Mouse (Mus musculus) lung, postnatal 14 days (tissue): ENCODE data around the gene Mr1.

Experiments used
- DNase-seq: peaks from one replicate; pipeline ENCODE4 v3.0.0; 2021

Gene Mr1

DNA sequence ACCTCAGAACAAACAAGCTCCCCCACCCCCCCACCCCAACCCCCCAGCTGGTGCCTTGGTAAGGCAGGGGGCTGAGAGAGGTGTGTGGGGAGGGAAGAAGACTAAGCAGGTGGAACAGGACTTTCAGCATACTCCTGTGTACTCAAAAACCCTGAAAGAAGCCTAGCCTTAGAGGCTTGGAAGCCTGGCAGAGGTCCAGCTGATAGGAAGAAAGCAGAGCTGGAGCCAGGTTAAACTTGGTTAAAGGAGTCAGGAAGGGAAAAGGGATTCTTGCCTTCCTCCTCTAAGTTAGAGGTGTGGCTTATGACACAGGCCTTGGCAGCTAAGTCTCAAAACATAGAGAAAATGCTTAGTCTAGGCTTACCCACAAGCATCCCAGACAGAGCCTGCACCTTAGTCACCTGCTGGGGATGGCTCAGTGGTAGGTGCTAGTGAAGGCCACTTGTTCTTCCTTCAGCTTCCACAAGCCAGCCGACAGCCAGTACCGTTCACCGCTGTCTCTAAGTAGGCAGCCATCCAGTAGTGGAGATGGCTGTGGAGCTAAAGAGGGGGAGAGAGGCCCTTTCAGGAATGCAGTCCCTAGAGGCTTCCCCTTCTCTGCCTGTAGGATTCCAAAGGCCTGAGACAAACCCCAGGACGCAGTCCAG lies 53.3 kb downstream of the Mr1 start:
- peak; percentile 62 for DNase-seq

DNA sequence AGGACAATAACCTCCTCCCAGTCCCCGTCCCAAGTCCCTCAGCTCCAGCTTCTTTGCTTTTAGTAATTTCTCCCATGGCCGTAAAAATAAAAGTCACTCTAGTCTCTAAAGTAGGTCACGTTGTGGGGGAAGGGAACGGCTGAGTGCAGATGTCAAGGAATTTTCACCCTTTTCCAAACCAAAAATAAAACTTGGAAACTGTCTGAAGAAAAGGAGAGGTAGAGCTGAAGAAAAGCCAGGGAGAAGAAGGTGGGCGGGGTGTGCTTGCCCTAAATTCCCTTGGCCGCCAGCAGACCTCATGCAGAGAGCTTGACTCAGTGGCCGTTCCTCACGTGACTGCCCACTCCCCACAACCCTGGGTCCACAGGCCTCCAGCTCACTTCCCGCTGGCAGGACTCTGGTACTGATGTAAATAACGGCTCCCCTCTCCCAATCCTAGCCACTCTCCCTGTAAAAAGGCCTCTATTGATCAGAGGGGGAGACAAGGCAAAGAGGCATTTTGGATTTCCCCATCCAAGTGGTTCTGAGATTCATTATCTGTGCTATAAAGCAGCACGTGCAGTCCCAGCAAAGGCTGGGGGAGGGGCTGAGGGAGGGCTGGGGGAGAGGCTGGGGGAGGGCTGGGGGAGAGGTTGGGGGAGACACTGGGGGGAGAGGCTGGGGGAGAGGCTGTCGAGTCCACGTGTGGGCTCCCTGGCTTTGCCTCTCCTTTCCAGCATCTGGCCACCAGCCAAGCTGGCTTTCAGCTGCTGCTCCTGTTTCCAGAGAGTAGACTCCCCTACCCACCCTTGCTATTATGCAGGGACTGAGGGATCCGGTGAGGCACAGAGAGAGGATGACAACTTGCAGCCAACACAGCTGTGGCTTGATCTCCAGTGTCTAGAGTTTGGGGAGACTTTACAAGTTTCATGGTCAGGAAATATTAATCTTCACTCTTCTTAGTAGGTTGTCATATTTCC lies 54.5 kb downstream of the Mr1 start:
- peak; percentile 53 for DNase-seq

DNA sequence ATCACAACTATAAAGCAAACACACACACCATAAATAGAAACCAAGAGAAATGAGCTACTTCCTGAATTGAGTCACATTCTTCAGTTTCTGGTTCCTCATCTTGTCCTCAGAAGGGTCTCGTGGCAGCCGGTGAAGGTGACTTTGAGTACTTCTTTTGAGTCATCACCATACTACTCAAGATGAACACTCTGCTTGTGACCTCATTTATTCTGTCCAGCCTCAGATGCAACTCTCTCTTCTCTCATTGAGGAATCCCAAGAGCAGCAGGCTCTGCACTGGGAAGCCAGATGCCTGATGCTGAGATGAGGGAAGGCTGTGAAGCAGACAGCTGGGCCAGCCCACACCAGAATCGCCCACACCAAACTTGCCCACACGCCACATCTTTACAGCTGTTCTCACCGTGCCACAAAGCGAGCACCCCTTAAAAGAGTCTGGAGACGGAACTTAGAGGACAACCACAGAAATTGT lies 55.2 kb downstream of the Mr1 start:
- no peak for DNase-seq

DNA sequence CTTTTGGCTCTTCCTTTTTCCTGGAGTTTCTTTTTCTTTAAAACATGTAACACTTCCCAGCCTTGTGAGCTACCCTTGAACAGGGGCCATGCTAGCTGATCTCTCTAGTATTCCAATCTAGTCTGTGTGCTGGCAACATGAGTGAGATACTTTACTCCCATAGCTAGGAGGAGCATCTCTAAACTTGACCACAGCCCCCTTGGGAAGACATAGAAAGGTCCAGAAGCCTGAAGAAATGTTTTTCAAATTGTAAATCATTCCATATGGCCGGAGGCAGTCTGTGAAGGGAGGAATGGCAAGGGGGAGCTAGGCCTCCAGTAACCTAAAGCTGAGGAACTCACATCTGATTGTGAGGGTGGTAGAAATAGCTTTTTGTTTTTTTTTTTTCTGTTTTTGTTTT lies 55.9 kb downstream of the Mr1 start:
- DNase-seq, result no peak

DNA sequence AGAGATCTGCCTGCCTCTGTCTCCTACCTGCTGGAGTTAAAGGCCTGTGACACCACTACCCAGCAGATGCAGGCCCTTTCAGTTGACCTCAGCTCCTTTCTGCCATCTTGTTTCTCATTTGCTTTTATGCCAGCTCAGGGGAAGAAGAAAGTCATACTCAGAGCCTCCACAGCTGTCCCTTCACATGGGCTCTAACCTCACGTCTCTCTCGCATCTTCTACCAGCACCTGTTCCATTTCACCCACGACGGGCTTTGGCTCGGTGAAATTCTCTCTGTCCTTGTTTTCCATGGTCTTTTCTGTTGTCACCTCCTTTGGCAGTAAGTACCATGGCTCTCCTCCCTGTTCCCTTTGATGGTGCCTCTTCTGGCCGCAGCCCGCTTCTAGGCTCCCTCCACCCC lies 56.3 kb downstream of the Mr1 start:
- DNase-seq, result no peak

DNA sequence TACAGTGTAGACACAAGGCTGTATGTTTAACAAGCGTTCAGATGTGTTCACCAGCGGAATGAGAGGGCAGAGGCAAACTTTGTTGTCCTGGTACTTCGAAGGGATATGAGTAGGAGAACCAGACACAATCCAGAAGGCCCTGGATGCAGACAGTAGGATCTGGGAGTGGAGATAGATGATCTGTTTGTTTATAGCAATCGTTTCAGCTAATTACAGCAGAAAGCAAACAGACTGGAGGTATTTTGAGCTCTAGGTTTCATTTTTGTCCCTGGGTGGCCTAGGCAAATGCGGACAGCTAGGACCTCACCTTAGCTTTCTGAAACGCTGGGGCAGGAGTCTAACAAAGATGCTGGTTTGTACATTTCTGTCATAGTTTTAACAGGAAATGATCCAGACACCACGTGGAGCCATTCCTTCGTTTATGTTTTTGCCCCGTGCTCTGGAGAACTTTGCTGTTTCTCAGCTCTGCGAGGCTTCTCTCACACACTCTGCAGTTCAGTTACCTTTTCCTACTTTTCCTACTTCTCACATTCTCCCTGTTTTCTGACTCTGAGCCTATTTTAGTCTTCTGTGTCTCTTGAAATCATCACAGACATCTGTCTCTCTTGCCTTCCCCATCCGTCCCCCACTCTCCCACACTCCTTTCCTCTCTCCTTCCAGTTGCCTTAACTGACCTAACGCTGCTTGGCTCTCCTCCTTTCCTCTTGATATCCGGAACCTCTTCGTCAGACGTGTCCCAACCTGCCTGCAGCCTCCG lies 57.6 kb downstream of the Mr1 start:
- peak; percentile 31 for DNase-seq

DNA sequence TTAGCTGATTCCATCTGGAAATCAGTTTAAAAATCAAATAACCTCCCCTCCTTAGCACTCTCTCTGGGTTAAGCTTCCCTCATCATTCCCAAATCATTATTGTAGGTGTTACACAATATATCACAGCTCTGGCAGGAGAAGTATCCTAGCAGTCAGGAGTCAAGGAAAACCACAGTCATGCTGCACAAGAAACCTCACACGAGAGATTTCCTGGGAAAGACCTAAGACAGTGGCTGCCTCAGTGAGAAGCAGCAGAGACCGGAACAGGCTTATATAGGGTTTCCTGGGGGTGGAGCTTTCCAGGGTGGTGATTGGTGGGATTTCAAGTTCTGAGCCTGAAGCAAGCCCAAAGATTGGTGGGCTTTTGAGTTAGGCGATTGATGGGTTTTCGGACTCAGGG lies 58.6 kb downstream of the Mr1 start:
- no peak for DNase-seq

DNA sequence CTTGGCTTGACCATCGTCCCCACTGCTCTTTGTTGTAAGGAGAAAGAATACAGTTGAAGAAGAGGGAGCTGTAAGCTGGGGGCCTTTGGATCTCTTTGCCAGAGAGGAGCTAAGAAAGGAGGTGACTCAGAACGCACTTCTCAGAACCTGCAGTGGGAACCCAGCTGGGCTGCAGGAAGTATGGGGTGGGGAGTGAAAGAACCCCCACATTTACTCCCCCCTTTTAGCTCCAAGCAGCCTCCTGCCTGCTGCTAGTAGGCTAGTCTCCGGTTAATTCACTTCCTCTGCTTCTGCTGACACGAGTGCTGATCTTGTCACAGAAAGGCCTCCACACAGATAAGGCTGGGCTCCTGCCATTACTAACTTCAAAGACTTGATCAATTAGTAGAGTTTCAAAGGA lies 59.7 kb downstream of the Mr1 start:
- DNase-seq, result no peak

DNA sequence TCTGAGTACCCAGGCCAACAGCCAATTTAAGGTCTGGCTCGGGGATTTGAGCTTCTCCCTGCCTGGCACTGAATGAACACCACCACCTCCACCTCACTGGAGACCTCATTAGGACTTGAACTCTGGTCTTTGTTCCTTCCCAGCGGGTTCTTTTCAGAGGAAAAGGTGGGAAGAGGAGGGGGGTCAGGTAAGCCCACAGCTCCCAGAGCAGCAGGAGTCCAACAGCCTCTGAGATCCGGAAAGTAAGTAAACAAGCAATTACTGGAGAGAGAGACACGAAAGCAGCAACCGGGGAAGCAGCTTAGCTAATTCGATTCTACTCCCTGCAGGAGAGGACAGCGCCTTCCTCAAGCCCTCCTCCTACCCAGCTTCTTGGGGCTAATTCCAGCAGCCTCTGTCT lies 60.2 kb downstream of the Mr1 start:
- DNase-seq, result no peak

DNA sequence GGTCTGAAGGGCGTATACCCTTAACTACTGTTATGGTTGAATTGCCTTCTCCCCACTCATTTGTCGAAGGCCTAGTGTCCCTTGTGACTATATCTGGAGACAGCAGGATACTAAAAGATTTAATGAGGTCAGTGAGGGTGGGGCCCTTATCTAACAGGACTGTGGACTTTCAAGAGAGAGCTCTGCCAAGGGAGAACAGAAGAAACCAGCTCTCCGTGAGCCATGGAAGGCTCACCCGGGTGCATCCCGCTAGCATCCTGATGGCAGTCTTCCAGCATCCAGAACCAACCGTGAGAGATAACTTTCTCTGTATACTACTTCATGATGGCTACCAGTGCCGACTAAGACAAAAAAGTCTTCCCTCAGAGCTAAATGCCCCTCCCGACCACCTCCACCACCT lies 61.8 kb downstream of the Mr1 start:
- no peak for DNase-seq

DNA sequence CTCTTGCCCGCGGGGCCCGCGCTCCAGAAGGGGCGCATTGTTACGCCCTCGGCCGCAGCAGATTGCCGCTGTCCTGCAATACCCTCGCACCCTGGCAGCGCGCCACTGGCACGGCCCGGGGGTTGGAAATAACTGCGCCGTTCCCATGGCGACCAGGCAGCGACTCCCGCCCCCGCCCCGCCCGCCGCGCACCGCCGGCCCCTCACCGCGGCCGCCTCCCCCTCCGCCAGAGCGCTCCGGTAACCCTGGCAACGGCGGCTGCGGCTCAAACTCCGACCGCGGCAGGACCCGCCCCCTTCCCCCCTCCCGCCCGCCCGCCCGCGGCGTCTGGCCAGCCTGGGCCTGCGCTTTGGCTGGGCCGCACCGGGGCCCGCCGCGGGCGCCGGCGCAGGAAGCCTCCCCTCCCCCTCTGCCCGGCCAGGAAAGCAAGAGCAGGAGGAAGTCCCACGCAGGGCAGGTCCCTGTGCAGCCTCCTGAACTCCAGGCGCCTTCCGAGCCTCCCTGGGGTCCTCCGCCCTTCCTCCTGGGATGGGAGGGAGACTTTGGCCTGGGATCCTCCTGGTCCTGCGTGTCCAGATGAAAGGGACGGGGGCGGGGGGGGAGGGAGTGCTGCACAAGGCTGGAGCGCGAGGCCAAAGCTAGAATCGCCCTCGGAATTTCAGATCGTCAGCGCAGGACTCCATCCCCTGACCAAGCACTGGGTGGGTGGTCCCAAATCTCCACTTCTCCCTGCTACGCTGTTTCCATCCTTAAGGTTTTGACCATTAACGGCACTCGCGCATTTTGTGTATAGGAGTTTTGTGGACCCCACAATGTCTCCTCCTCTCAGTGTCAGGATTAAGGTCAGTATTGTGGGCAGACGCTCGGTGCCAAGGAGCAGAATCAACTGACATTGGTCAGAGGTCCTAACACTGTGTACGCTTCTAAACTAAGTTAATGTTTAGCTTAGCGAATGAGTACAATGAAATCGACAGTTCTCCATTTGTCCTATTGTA lies 63.0 kb downstream of the Mr1 start:
- peak; percentile 98 for DNase-seq

DNA sequence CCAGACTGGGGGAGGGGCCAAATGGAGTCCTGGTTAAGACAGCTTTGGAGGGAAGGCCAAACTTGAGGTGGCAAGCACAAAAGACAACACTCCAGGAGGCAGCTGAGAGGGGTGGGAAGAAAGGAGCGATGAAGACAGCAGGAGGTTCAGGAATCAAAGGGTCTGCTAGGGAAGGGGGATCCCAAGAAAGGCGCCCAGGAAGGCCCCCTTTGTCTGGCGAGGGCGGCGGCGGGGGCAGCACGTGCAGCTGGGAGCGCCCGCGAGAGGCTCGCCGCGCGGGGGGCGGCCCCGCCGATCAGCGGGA lies 63.7 kb downstream of the Mr1 start:
- peak; percentile 58 for DNase-seq

DNA sequence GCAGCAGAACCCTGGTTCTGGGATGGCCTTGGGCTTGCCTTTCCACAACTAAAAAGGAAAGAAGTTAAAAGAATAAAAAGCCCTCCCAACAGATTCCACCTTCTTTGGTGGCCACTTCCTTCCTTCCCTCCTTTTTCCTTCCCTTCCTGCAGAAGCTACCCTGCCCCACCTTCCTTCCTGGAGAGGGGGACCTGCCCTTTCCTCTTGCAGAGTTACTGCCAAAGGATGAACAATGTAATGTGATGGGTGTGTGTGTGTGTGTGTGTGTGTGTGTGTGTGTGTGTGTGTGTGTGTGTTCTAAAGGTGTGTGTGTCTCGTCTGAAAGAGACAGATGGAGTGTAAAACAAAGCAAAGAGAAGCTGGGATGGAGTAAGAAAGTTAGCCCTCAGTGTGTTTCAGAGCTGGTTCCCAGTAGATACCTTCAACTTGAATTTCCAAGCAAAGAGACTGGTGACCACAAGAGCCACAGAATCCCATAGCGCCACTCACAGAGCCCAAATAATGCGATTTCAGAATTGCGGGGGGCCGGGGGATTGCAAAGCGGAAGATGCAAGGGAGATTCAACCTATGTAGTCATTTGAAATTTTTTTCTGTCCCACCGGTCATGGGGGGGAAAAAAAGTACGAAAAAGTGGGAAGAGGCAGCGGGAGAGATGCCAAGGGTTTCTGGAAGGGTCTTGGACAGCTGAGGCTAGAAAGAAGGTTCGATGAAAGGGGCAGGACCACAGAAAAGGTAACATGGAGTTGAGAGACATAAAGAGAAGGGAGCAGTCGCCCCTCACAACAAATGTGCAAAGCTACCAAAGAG lies 64.3 kb downstream of the Mr1 start:
- peak; percentile 28 for DNase-seq

DNA sequence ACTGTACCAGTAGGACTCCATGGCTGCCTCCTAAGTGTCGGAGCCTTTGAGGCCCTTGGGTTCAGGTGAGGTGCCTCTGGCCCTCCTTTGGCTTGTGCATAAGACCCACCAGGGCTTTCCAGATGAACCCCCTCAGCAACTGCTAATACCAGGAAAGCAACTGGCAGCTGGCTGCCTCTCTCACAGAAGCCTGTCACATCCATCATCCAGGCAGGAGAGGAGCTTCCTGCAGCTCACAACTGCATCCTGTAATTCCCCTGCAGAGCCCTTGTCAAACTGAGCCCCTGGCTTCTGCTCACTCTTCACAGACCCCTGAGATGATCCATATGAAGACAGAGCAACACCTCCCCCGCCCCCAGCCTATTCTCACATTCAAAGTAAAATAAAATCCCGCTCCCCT lies 68.9 kb downstream of the Mr1 start:
- DNase-seq, result no peak
